Mouse (Mus musculus) induced T-regulatory cell, adult 2 months (primary cell): ENCODE measurements around the gene Hk2.

Experiments
- DNase-seq: peaks from one replicate; pipeline ENCODE4 v3.0.0-alpha.2; 2012; ENCODE audit warnings: low read depth

Gene Hk2

GRCm38 (mm10) chr6:82774321-82774764 is at the start of gene Hk2:
Hk2 (minus strand) TSS chr6:82774454.
- DNase-seq, result peak; percentile 92

GRCm38 (mm10) chr6:82821758-82822253 is 47.6 kb upstream of the Hk2 start:
- peak; percentile 27 for DNase-seq

- DNase-seq, result no peak
Measured at GRCm38 (mm10) chr6:82820716-82821115, 46.5 kb upstream of the Hk2 start.

- DNase-seq, result no peak
Measured at GRCm38 (mm10) chr6:82814821-82815220, 40.6 kb upstream of the Hk2 start.

GRCm38 (mm10) chr6:82807984-82808700 is 33.9 kb upstream of the Hk2 start:
- no peak for DNase-seq

GRCm38 (mm10) chr6:82806971-82807370 is 32.7 kb upstream of the Hk2 start:
- DNase-seq, result no peak

- DNase-seq, result no peak
Measured at GRCm38 (mm10) chr6:82806503-82806902, 32.2 kb upstream of the Hk2 start.

GRCm38 (mm10) chr6:82805894-82806293 is 31.6 kb upstream of the Hk2 start:
- DNase-seq, result no peak

GRCm38 (mm10) chr6:82804984-82805383 is 30.7 kb upstream of the Hk2 start:
- DNase-seq, result no peak

- DNase-seq, result no peak
Measured at GRCm38 (mm10) chr6:82798202-82798737, 24.0 kb upstream of the Hk2 start.

GRCm38 (mm10) chr6:82797300-82797839 is 23.1 kb upstream of the Hk2 start:
- no peak for DNase-seq

- DNase-seq, result no peak
Measured at GRCm38 (mm10) chr6:82790864-82791263, 16.6 kb upstream of the Hk2 start.

GRCm38 (mm10) chr6:82783906-82784305 is 9.7 kb upstream of the Hk2 start:
- DNase-seq, result no peak

GRCm38 (mm10) chr6:82780802-82781393 is 6.6 kb upstream of the Hk2 start:
- no peak for DNase-seq

- no peak for DNase-seq
Measured at GRCm38 (mm10) chr6:82780369-82780768, 6.1 kb upstream of the Hk2 start.

GRCm38 (mm10) chr6:82777124-82777654 is 2.9 kb upstream of the Hk2 start:
- no peak for DNase-seq

GRCm38 (mm10) chr6:82775386-82775785 is 1.1 kb upstream of the Hk2 start:
- DNase-seq, result peak; percentile 68

- peak; percentile 76 for DNase-seq
Measured at GRCm38 (mm10) chr6:82773261-82774131, 758 bp downstream of the Hk2 start.

GRCm38 (mm10) chr6:82772451-82773101 is 1.7 kb downstream of the Hk2 start:
- DNase-seq, result peak; percentile 32

GRCm38 (mm10) chr6:82771981-82772409 is 2.3 kb downstream of the Hk2 start:
- peak; percentile 80 for DNase-seq

GRCm38 (mm10) chr6:82771059-82771458 is 3.2 kb downstream of the Hk2 start:
- no peak for DNase-seq
